Mouse (Mus musculus): ENCODE results near the gene Fcna.

DNA sequence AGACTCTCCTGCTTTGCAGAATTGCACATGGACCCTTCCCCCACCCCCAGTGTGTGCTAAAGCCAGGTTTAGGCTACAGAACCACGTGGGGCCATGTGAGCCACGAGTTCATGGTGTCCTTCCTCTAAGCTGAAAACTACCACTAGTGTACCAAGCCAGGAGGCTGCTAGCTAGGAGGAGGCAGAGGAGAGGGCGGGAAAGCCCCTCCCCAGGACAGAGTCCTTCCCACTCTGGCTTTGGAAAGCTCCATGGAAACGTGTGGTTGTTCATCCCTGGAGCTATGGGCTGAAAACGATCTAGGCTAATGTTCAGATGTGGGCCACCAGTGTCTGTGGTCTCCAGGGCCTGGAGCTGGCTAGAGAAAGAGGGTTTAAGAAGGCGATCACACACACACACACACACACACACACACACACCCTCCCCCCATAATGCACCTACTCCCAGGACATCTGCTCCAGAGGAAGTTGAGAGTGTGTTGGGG is 47.2 kb downstream of the Fcna start:
- TF ChIP-seq CTCF (IDR thresholded peaks at IDR 0.05; ENCODE audit: borderline replicate concordance, extremely low read depth, insufficient read depth, insufficient read length) = no peak
- TF ChIP-seq POLR2A (IDR thresholded peaks at IDR 0.05; ENCODE audit: borderline replicate concordance, extremely low read depth, insufficient read depth, insufficient read length, poor library complexity, severe bottlenecking) = no peak

Data from brain, embryonic 14.5 days (tissue).